Mouse (Mus musculus) brain, embryonic 14.5 days (tissue): ENCODE results near the gene Vmn2r88.

Experiments used
- CTCF ChIP-seq: fragments of 200-500 bp; IDR thresholded peaks from 2 replicates; pipeline ENCODE4 v1.5.1; 2012; ENCODE audit warnings: inconsistent platforms, mild to moderate bottlenecking, moderate library complexity, borderline replicate concordance; ENCODE audit not compliant: insufficient read depth, insufficient read length; ENCODE audit errors: extremely low read depth
- POLR2A ChIP-seq: fragments of 200-500 bp; IDR thresholded peaks from 2 replicates; pipeline ENCODE4 v1.6.1; 2012; ENCODE audit warnings: mild to moderate bottlenecking, inconsistent platforms, borderline replicate concordance; ENCODE audit not compliant: poor library complexity, insufficient read depth, insufficient read length, severe bottlenecking; ENCODE audit errors: extremely low read depth

DNA sequence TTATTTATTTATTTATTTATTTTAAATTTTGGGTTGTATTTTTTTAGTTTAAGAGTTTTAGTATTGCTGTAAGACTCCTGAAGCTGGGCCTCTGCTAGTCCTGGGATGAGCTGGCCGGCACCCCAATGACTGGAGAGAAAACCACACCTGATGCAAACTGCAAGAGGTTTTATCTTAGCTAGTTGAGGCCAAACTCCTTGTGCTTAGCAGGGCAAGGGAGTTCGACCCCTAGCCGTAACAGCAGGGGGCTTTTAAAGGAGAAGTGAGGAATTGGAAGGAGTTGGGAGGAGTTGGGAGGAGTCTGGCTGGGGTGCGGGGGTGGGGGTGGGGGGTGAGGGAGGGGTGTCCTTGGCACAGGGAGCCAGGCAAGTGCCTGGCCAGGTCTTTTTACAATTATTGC lies 28.3 kb downstream of the Vmn2r88 start:
- TF ChIP-seq CTCF (no peak), POLR2A (no peak)
